Mouse (Mus musculus) gonadal fat pad, adult 2 months (tissue): ENCODE measurements at regions not wholly inside any gene's neighbourhood (a gene's known extent, or its start where the extent isn't known, plus 50 kb on each side); places are given as distances from the start of the nearest gene placed in this dataset.
"Not testable (repeated sequence)": the region's sequence is repeated elsewhere in the genome, so short reads cannot be mapped to it uniquely, and the experiment has no call there.

Source experiments
- DNase-seq: peaks from one replicate; pipeline ENCODE4 v3.0.0-alpha.2; 2012; ENCODE audit warnings: low read depth

- peak; percentile 63 for DNase-seq
Measured at GRCm38 (mm10) chr16:19203681-19204080, 110.2 kb downstream of the Olfr164 start.

- no peak for DNase-seq
Measured at GRCm38 (mm10) chr16:19200977-19201376, 112.9 kb downstream of the Olfr164 start.

- no peak for DNase-seq
Measured at GRCm38 (mm10) chr16:19199724-19200544, 113.9 kb downstream of the Olfr164 start.

GRCm38 (mm10) chr16:19198539-19199385 is 115.1 kb downstream of the Olfr164 start:
- DNase-seq, result no peak

GRCm38 (mm10) chr16:19197638-19198440 is 116.0 kb downstream of the Olfr164 start:
- no peak for DNase-seq

GRCm38 (mm10) chr16:19185434-19186256 is 128.2 kb downstream of the Olfr164 start:
- DNase-seq, result no peak

GRCm38 (mm10) chr16:19179214-19180010 is 134.5 kb downstream of the Olfr164 start:
- no peak for DNase-seq

- DNase-seq, result no peak
Measured at GRCm38 (mm10) chr16:19153046-19153445, 160.8 kb downstream of the Olfr164 start.

- not testable (repeated sequence) for DNase-seq
Measured at GRCm38 (mm10) chr16:19152465-19152864, 161.4 kb downstream of the Olfr164 start.

- DNase-seq, result no peak
Measured at GRCm38 (mm10) chr16:19151110-19151509, 162.8 kb downstream of the Olfr164 start.

GRCm38 (mm10) chr16:19150582-19150981 is 163.3 kb downstream of the Olfr164 start:
- no peak for DNase-seq

- no peak for DNase-seq
Measured at GRCm38 (mm10) chr16:19146290-19146983, 167.4 kb downstream of the Olfr164 start.
